Mouse (Mus musculus) lung, postnatal 0 days (tissue): Measurements from ENCODE around the gene 4930451I11Rik. TPM values are rescaled to one million over a fixed set of nuclear protein-coding genes. Genes with fewer than 3 reads are reported as not detected.

Experiments used
- ATAC-seq: fragments of 200-750 bp; cut with Nextera tagmentation; 2 replicates; pipeline ENCODE4 v1.8.0; 2017; ENCODE audit warnings: moderate library complexity
- DNase-seq: peaks from one replicate; pipeline ENCODE4 v3.0.0-alpha.2; 2016; ENCODE audit warnings: low spot score
- H3K27ac ChIP-seq: fragments of 300-500 bp; sonication (generic); 2 replicates; pipeline ENCODE4 v1.5.1; 2014; ENCODE audit warnings: antibody characterized with exemption, mild to moderate bottlenecking, low read length, mixed read lengths
- H3K27me3 ChIP-seq: fragments of 300-500 bp; sonication (generic); replicated peaks from 2 replicates; pipeline ENCODE4 v1.6.1; 2014; ENCODE audit warnings: low read length, mixed read lengths; ENCODE audit not compliant: insufficient read depth
- H3K36me3 ChIP-seq: fragments of 300-500 bp; sonication (generic); 2 replicates; pipeline ENCODE4 v1.6.1; 2014; ENCODE audit warnings: low read length, mixed read lengths; ENCODE audit not compliant: insufficient read depth
- H3K4me1 ChIP-seq: fragments of 300-500 bp; sonication (generic); 2 replicates; pipeline ENCODE4 v1.6.1; 2014; ENCODE audit warnings: antibody characterized with exemption, low read depth, low read length, mixed read lengths; ENCODE audit not compliant: insufficient read depth
- H3K4me2 ChIP-seq: fragments of 300-500 bp; sonication (generic); replicated peaks from 2 replicates; pipeline ENCODE4 v1.6.1; 2014; ENCODE audit warnings: low read depth, mild to moderate bottlenecking, low read length, moderate library complexity, mixed read lengths
- H3K4me3 ChIP-seq: fragments of 300-500 bp; sonication (generic); 2 replicates; pipeline ENCODE4 v1.5.1; 2014; ENCODE audit warnings: low read depth, low read length
- H3K9ac ChIP-seq: fragments of 300-500 bp; sonication (generic); replicated peaks from 2 replicates; pipeline ENCODE4 v1.6.1; 2014; ENCODE audit warnings: low read depth, mild to moderate bottlenecking
- H3K9me3 ChIP-seq: fragments of 300-500 bp; sonication (generic); 2 replicates; pipeline ENCODE4 v1.6.1; 2016; ENCODE audit warnings: low read length, mixed read lengths
- CTCF ChIP-seq: IDR thresholded peaks from 2 replicates; pipeline ENCODE4 v1.5.1; 2016; ENCODE audit warnings: antibody characterized with exemption, mild to moderate bottlenecking
- EP300 ChIP-seq: IDR thresholded peaks from 2 replicates; pipeline ENCODE4 v1.6.1; 2016; ENCODE audit warnings: antibody characterized with exemption, mild to moderate bottlenecking, control low read depth
- WGBS: fragments of 180-500 bp; shearing (Covaris S2); extraction: QIAGEN DNeasy Blood & Tissue Kit; methylation state at CpG from one replicate; pipeline ENCODE4 v1.1.7; 2014; 5-methylcytosine and 5-hydroxymethylcytosine counted together
- polyA plus RNA-seq: library from polyadenylated mRNA; unstranded; fragments of >200 nt; fragmentation: Nextera tagmentation; extraction: Ambion mirVana; gene quantifications from 2 replicates; pipeline ENCODE4 v1.2.1, GENCODE M21; 2015

The 4930451I11Rik gene
- polyA plus RNA-seq, 1 experiment from 2014 or later = not detected

GRCm38 (mm10) chr7:126795387-126796317 lies 35.8 kb downstream of the 4930451I11Rik start:
- H3K9me3 ChIP-seq = no peaks in the 10 kb centered on the region
- no peak for ATAC-seq
- H3K4me2 ChIP-seq = no peak overlapping the region
- no peak for DNase-seq
- TF ChIP-seq EP300 = no peak
- peak; percentile 29; the same call in 1 of the 2 replicates for TF ChIP-seq CTCF
- H3K36me3 ChIP-seq = peaks cover 19% of the 10 kb centered on the region; the same call in 1 of the 2 replicates
- 79% methylated on average over 16 of the region's 16 CpGs for WGBS
- no peak overlapping the region for H3K27ac ChIP-seq
- peaks cover 15% of the 10 kb centered on the region; the same call in 1 of the 2 replicates for H3K4me1 ChIP-seq
- no peak overlapping the region for H3K9ac ChIP-seq
- no peaks in the 10 kb centered on the region for H3K27me3 ChIP-seq
- H3K4me3 ChIP-seq = no peak overlapping the region

GRCm38 (mm10) chr7:126794271-126794605 lies 37.2 kb downstream of the 4930451I11Rik start:
- no peak overlapping the region; the same call in 1 of the 2 replicates for H3K27ac ChIP-seq
- H3K9ac ChIP-seq = no peak overlapping the region
- no peaks in the 10 kb centered on the region for H3K9me3 ChIP-seq
- H3K27me3 ChIP-seq = no peaks in the 10 kb centered on the region
- DNase-seq (no peak), ATAC-seq (no peak)
- no peak overlapping the region for H3K4me3 ChIP-seq
- H3K4me2 ChIP-seq = no peak overlapping the region
- 55% methylated on average over 4 of the region's 4 CpGs for WGBS
- TF ChIP-seq CTCF (no peak), EP300 (no peak)
- peaks cover 15% of the 10 kb centered on the region; the same call in 1 of the 2 replicates for H3K4me1 ChIP-seq
- peaks cover 27% of the 10 kb centered on the region for H3K36me3 ChIP-seq

- no peak overlapping the region for H3K4me3 ChIP-seq
- no peaks in the 10 kb centered on the region for H3K9me3 ChIP-seq
- H3K27ac ChIP-seq = peak overlapping the region; percentile 98; the same call in 1 of the 2 replicates
- no peak overlapping the region for H3K9ac ChIP-seq
- peaks cover 27% of the 10 kb centered on the region for H3K36me3 ChIP-seq
- no peak for ATAC-seq
- no peak for TF ChIP-seq EP300
- no peak for TF ChIP-seq CTCF
- H3K4me2 ChIP-seq = no peak overlapping the region
- no peak for DNase-seq
- peaks cover 15% of the 10 kb centered on the region; the same call in 1 of the 2 replicates for H3K4me1 ChIP-seq
- H3K27me3 ChIP-seq = no peaks in the 10 kb centered on the region
- WGBS = 73% methylated on average over 4 of the region's 4 CpGs
Observed at GRCm38 (mm10) chr7:126793456-126794270, 37.8 kb downstream of the 4930451I11Rik start.

GRCm38 (mm10) chr7:126792721-126793443 lies 38.6 kb downstream of the 4930451I11Rik start:
- Histone ChIP-seq H3K36me3 (peaks cover 31% of the 10 kb centered on the region), H3K4me3 (peak overlapping the region; percentile 97), H3K9me3 (no peaks in the 10 kb centered on the region), H3K4me1 (peaks cover 11% of the 10 kb centered on the region; the same call in 1 of the 2 replicates), H3K4me2 (peak overlapping the region; percentile 71), H3K9ac (no peak overlapping the region), H3K27me3 (no peaks in the 10 kb centered on the region), H3K27ac (peak overlapping the region; percentile 98)
- TF ChIP-seq CTCF (no peak), EP300 (no peak)
- ATAC-seq (no peak), DNase-seq (no peak)
- WGBS = 16% methylated on average over 11 of the region's 11 CpGs

GRCm38 (mm10) chr7:126791851-126792720 lies 39.4 kb downstream of the 4930451I11Rik start, which contains the start of gene Ppp4c:
Gene Ppp4c (minus strand): TSS chr7:126792496.
- TF ChIP-seq EP300 (no peak), CTCF (peak; percentile 27)

More at GRCm38 (mm10) chr7:126791851-126792720, 39.4 kb downstream of the 4930451I11Rik start, which contains the start of gene Ppp4c:
- Histone ChIP-seq H3K9ac (peak within 1 kb of the TSS; percentile 97), H3K27ac (peak within 1 kb of the TSS; percentile 98), H3K4me3 (peak within 1 kb of the TSS; percentile 97), H3K27me3 (no peaks in the 10 kb centered on the region), H3K9me3 (no peaks in the 10 kb centered on the region), H3K36me3 (peaks cover 37% of the 10 kb centered on the region), H3K4me2 (peak within 1 kb of the TSS; percentile 71), H3K4me1 (0 out of 2 replicates have a peak, but pooled peaks cover 5% of the 10 kb centered on the region)
- DNase-seq (peak; percentile 99), ATAC-seq (peak; percentile 96)
- WGBS = under 1% methylated on average over 65 of the region's 83 CpGs
